Mouse (Mus musculus): ENCODE data around the gene Defa25. TPM values are rescaled to one million over a fixed set of nuclear protein-coding genes. Genes with fewer than 3 reads are reported as not detected.
"Not testable (repeated sequence)": the region's sequence is repeated elsewhere in the genome, so short reads cannot be mapped to it uniquely, and the experiment has no call there.

The Defa25 gene
- total RNA-seq (2017): not detected in 2 replicates

- ATAC-seq (replicated peaks; ENCODE audit: low read depth, poor library complexity, severe bottlenecking): not testable (repeated sequence)
These were observed at the start of gene Defa25 for GRCm38 (mm10) chr8:21084142-21084541. Defa25 (plus strand) TSS chr8:21084442.

- ATAC-seq (replicated peaks; ENCODE audit: low read depth, poor library complexity, severe bottlenecking): not testable (repeated sequence)
These were observed 29.5 kb upstream of the Defa25 start, which contains the start of gene Defa23 for GRCm38 (mm10) chr8:21054747-21055146. Defa23 (plus strand) TSS chr8:21055047.

GRCm38 (mm10) chr8:21064738-21065137 lies 19.5 kb upstream of the Defa25 start, which contains the start of gene Defa35:
Defa35 (plus strand) TSS chr8:21065038.
- not testable (repeated sequence) for ATAC-seq (replicated peaks; ENCODE audit: low read depth, poor library complexity, severe bottlenecking)

- ATAC-seq (replicated peaks; ENCODE audit: low read depth, poor library complexity, severe bottlenecking): no peak
These were observed 8.9 kb downstream of the Defa25 start for GRCm38 (mm10) chr8:21093106-21093505.

- ATAC-seq (replicated peaks; ENCODE audit: low read depth, poor library complexity, severe bottlenecking): not testable (repeated sequence)
These were observed 11.7 kb downstream of the Defa25 start, which contains the start of gene Gm14851 for GRCm38 (mm10) chr8:21095950-21096349. Gm14851 (minus strand) TSS chr8:21096050.

- ATAC-seq (replicated peaks; ENCODE audit: low read depth, poor library complexity, severe bottlenecking): not testable (repeated sequence)
These were observed 50.1 kb downstream of the Defa25 start, which contains the start of gene Defa30 for GRCm38 (mm10) chr8:21134342-21134741. Defa30 (plus strand) TSS chr8:21134642.

Other genes with a start within 250 kb of the Defa25 start
- gene Defb33, start 191.8 kb upstream of the Defa25 start, total RNA-seq (2017): not detected in 2 replicates
- gene Gm15056, start 181.8 kb upstream of the Defa25 start, total RNA-seq (2017): not detected in 2 replicates
- gene Gm6040, start 162.4 kb upstream of the Defa25 start, total RNA-seq (2017): not detected in 2 replicates
- not detected in 2 replicates for gene AY761185, start 139.7 kb upstream of the Defa25 start, total RNA-seq (2017)
- gene Defa21, start 58.9 kb upstream of the Defa25 start, total RNA-seq (2017): not detected in 2 replicates
- gene Defa23, start 29.4 kb upstream of the Defa25 start, total RNA-seq (2017): not detected in 2 replicates
- not detected in 2 replicates for gene Defa35, start 19.4 kb upstream of the Defa25 start, total RNA-seq (2017)
- not detected in 2 replicates for gene Gm14851, start 11.6 kb downstream of the Defa25 start, total RNA-seq (2017)
- not detected in 2 replicates for gene Defa30, start 50.2 kb downstream of the Defa25 start, total RNA-seq (2017)
- not detected in 2 replicates for gene Defa22, start 77.8 kb downstream of the Defa25 start, total RNA-seq (2017)
- gene Defa31, start 107.2 kb downstream of the Defa25 start, total RNA-seq (2017): not detected in 2 replicates
- gene Gm15293, start 117.1 kb downstream of the Defa25 start, total RNA-seq (2017): not detected in 2 replicates
- gene Gm15292, start 165.3 kb downstream of the Defa25 start, total RNA-seq (2017): not detected in 2 replicates
- gene Defa27, start 231.1 kb downstream of the Defa25 start, total RNA-seq (2017): not detected in 2 replicates
- not detected in 2 replicates for gene Defa29, start 242.6 kb downstream of the Defa25 start, total RNA-seq (2017)